Mouse (Mus musculus): ENCODE measurements at regions not wholly inside any gene's neighbourhood (a gene's known extent, or its start where the extent isn't known, plus 50 kb on each side); places are given as distances from the start of the nearest gene placed in this dataset.

DNA sequence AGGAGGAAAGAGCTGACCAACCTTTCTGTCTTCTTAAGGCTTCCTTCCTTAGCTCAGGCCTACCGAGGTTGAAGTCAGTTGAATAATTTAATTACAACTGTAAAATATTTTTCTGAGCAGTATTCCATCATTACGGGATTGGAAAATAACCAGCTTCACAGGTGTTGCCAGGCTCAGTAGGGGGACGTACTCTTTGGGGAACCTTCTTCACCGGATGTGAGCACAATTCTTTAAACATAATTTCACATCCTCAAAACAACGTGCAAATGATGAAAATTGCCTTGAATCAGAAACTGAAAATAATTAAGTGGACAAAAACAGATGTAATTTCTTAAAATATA is 515.9 kb downstream of the Tns3 start:
- DNase-seq (ENCODE audit: low spot score in 2 of 2), result no peak

DNA sequence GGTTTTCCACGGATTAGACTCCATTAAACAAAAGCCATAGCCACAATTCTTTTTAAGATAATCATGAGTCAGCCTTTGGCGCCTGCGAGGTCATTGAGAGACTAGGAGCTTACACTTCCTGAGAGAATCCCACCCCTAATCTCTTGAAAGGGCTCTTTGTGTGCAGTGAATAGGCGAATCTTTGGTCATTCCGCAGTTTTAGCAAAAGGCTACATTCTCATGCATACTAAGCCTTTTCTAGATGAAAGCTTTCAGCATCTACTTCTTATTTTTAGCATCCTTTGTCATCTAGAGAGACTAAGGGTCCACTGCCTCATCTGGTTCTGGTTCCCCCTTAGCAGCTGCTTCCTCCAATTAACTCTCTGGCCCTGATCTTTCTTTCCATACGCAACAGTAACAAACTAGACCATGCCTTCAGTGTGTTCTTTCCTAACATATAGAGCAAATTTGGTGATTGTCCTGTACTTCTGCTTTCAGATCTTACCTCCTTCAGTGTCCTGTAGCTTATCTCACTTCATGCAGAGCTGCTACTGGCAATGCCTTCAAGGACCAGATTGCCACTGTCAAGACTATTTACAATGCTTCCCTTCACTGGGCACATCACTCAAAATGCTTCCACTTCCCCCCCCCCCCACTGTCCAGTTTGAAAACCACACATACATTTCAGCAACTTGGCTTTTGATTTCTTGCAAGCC is 516.4 kb downstream of the Tns3 start:
- DNase-seq (ENCODE audit: low spot score in 2 of 2), result no peak

DNA sequence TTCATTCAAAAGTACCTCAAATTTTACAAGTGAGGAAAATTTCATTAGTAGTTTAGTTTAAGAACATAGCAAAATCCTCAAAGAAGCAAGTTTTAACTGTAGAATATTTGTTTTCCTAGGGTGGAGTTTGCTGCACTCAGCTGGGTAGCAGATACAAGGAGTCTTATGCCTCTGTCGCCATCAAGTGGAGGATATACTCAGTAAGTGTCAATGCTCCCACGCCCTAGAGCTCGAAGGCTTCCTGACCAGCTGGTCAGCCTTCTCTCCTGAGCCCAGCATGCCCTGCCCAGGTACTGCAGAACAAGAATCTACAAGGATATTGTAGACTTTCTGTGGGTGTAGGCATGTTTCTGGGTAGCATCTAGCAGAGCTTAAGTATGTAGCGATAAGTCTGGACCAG is 527.0 kb downstream of the Tns3 start:
- no peak for DNase-seq (ENCODE audit: low spot score in 2 of 2)

GRCm38 (mm10) chr11:8136666-8137065 is 527.7 kb downstream of the Tns3 start:
- no peak for DNase-seq (ENCODE audit: low spot score in 2 of 2)

- no peak for DNase-seq (ENCODE audit: low spot score in 2 of 2)
Observed at GRCm38 (mm10) chr11:8109286-8109685, 555.0 kb downstream of the Tns3 start.

GRCm38 (mm10) chr11:8101091-8101490 is 563.2 kb downstream of the Tns3 start:
- DNase-seq (ENCODE audit: low spot score in 2 of 2), result no peak

DNA sequence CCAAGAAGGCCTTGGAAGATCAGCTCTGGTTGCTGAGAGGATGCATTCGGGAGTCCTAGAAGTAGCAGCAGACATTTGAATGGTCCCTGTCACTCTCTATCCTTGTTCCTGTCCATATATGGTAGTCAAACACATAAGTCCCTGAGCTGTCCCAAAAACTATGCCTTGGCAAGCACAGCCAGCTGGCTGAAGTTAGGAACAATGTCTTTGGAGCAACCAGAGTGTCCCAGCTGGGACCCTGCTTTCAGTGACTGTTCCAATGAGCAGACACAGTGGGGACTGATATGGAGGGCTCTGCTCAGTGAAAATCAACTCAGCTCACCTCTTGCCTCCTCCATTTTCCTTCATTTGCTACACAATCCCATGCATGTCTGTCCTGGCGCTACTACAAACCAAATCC is 580.0 kb downstream of the Tns3 start:
- DNase-seq (ENCODE audit: low spot score in 2 of 2), result no peak

GRCm38 (mm10) chr11:8082811-8083210 is 581.5 kb downstream of the Tns3 start:
- DNase-seq (ENCODE audit: low spot score in 2 of 2), result no peak

DNA sequence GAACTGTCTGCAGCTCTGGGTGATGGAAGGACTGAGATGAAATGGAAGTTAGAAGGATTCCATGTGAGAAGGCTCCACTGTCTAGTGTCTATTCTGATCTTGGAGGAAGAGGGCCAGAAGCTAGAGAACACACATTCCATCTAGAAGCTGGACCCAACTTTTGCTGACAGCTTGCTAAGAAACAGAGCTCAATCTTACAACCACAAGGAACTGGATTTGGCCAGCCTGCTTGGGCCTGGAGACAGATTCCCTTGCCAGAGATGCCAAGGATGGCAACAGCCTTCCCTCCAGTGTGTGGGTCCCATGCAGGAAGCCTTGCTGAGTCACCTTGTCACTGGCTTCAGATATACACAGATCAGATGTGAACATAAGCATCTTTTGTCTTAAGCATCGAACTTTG is 591.0 kb downstream of the Tns3 start:
- no peak for DNase-seq (ENCODE audit: low spot score in 2 of 2)

GRCm38 (mm10) chr11:8068873-8069272 is 595.5 kb downstream of the Tns3 start:
- DNase-seq (ENCODE audit: low spot score in 2 of 2), result no peak

DNA sequence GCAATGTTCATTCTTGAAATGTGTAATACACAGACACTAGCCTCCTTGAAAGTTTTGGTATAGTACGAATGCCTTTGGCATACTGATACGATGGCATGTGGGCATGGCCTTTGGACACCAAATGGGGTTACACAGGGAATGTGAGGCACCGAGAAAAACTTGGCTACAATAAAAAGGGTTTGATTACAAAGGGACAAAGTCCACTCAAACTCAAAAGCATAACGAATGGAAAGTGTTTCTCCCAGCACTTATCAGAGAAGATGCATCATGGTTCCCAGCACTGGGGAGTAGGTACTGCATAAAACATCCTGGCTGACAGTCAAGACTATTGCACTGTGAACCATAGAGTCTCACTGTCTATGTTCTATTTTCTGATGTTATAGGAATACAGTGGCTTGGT is 597.0 kb downstream of the Tns3 start:
- no peak for DNase-seq (ENCODE audit: low spot score in 2 of 2)

GRCm38 (mm10) chr11:8065811-8066210 is 598.5 kb downstream of the Tns3 start:
- no peak for DNase-seq (ENCODE audit: low spot score in 2 of 2)

GRCm38 (mm10) chr11:8065086-8065485 is 599.2 kb downstream of the Tns3 start:
- DNase-seq (ENCODE audit: low spot score in 2 of 2), result no peak

GRCm38 (mm10) chr11:8061989-8062388 is 602.3 kb downstream of the Tns3 start:
- no peak for DNase-seq (ENCODE audit: low spot score in 2 of 2)

DNA sequence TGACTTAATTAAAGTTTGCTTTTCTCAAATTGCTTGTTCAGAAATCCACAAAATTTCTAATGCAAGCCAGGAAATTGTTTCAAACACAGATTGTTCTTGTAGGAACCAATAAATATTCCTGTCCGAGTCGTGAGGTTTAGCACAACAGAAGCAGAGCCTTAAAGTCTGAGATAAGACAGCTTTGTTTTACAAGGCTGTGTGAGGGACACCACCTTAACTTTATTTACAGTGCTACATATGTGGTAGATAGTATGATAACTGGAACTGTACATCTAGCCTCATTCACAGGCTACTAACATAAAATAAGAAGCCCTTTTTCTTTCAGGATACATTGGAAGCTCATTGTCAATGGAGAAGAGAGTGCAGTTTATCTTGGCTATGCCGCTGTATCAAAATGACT is 602.8 kb downstream of the Tns3 start:
- no peak for DNase-seq (ENCODE audit: low spot score in 2 of 2)

GRCm38 (mm10) chr11:8051499-8051898 is 612.8 kb downstream of the Tns3 start:
- no peak for DNase-seq (ENCODE audit: low spot score in 2 of 2)

GRCm38 (mm10) chr11:8045086-8045485 is 619.2 kb downstream of the Tns3 start:
- no peak for DNase-seq (ENCODE audit: low spot score in 2 of 2)

GRCm38 (mm10) chr11:8030119-8030518 is 634.2 kb downstream of the Tns3 start:
- no peak for DNase-seq (ENCODE audit: low spot score in 2 of 2)

GRCm38 (mm10) chr11:8007801-8008200 is 656.5 kb downstream of the Tns3 start:
- peak in 1 of 2 experiments; percentile 9 for DNase-seq (ENCODE audit: low spot score in 2 of 2)

DNA sequence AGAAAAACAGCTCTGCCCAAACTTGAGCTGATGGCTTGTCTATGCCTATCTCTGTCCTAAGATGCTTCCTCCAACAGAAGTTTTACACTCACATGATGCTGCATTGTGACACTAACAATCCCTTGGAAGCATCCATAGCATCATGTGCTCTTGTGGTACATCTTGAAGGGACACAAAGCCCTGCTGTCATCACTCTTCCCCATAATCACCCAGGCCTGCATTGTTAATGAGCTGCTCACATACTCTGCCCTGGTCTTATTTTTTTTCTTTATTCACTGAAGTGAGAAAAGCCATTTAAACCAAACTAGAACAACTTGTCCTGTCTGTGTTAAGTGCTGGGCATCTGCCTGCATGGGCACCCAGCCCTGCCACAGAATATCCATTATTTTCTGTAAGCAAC is 683.3 kb downstream of the Tns3 start:
- DNase-seq (ENCODE audit: low spot score in 2 of 2), result no peak

GRCm38 (mm10) chr11:7975845-7976244 is 688.5 kb downstream of the Tns3 start:
- DNase-seq (ENCODE audit: low spot score in 2 of 2), result no peak

DNA sequence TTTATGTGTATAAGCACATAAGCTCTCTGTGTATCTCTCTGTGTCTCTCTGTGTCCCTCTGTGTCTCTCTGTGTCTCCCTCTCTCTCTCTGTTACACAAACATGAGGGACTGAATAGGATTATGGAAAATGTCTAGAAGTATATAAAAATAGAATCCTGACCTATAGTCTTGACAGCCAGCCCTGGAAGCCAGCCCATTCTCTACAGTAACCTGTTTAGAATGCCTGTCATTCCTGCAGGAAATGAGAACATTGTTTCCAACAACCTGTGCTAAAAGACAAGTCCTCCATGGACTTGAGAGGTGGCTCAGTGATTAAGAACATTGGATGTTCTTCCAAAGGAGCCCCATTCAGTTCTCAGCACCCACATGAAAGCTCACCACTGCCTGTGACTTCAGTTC is 714.4 kb downstream of the Tns3 start:
- no peak for DNase-seq (ENCODE audit: low spot score in 2 of 2)

- DNase-seq (ENCODE audit: low spot score in 2 of 2), result no peak
Observed at GRCm38 (mm10) chr11:7949201-7949875, 715.0 kb downstream of the Tns3 start.
